Mouse (Mus musculus) hindbrain, postnatal 0 days (tissue): ENCODE data around the gene Irf6. TPM values are rescaled to one million over a fixed set of nuclear protein-coding genes. Genes with fewer than 3 reads are reported as not detected.

Experiments used
- ATAC-seq: fragments of 200-750 bp; cut with Nextera tagmentation; 2 replicates; pipeline ENCODE4 v1.8.0; 2017; ENCODE audit warnings: mild to moderate bottlenecking, moderate TSS enrichment, moderate library complexity
- DNase-seq: peaks from one replicate; pipeline ENCODE4 v3.0.0-alpha.2; 2015; ENCODE audit warnings: low spot score
- H3K27ac ChIP-seq: fragments of 300-500 bp; sonication (generic); 2 replicates; pipeline ENCODE4 v1.5.1; 2014; ENCODE audit warnings: mild to moderate bottlenecking
- H3K27me3 ChIP-seq: fragments of 300-500 bp; sonication (generic); 2 replicates; pipeline ENCODE4 v1.6.1; 2014; ENCODE audit warnings: low read length, mixed read lengths; ENCODE audit not compliant: insufficient read depth
- H3K36me3 ChIP-seq: fragments of 300-500 bp; sonication (generic); 2 replicates; pipeline ENCODE4 v1.6.1; 2014; ENCODE audit warnings: low read length, mixed read lengths; ENCODE audit not compliant: insufficient read depth
- H3K4me1 ChIP-seq: fragments of 300-500 bp; sonication (generic); 2 replicates; pipeline ENCODE4 v1.6.1; 2014; ENCODE audit warnings: antibody characterized with exemption, low read length, mixed read lengths; ENCODE audit not compliant: insufficient read depth
- H3K4me2 ChIP-seq: fragments of 300-500 bp; sonication (generic); 2 replicates; pipeline ENCODE4 v1.6.1; 2014; ENCODE audit warnings: low read depth, mild to moderate bottlenecking, low read length, moderate library complexity, mixed read lengths
- H3K4me3 ChIP-seq: fragments of 300-500 bp; sonication (generic); 2 replicates; pipeline ENCODE4 v1.5.1; 2014; ENCODE audit warnings: low read length
- H3K9ac ChIP-seq: fragments of 300-500 bp; sonication (generic); replicated peaks from 2 replicates; pipeline ENCODE4 v1.6.1; 2014; ENCODE audit warnings: mild to moderate bottlenecking, low read length, moderate library complexity, mixed read lengths
- H3K9me3 ChIP-seq: fragments of 300-500 bp; sonication (generic); 2 replicates; pipeline ENCODE4 v1.6.1; 2016; ENCODE audit warnings: low read length, mixed read lengths
- CTCF ChIP-seq: IDR thresholded peaks from 2 replicates; pipeline ENCODE4 v1.5.1; 2016; ENCODE audit warnings: antibody characterized with exemption, control low read depth, low read depth
- WGBS: fragments of 180-500 bp; shearing (Covaris S2); extraction: QIAGEN DNeasy Blood & Tissue Kit; methylation state at CpG from one replicate; pipeline ENCODE4 v1.1.7; 2014; 5-methylcytosine and 5-hydroxymethylcytosine counted together
- polyA plus RNA-seq: library from polyadenylated mRNA; unstranded; fragments of >200 nt; fragmentation: Nextera tagmentation; extraction: Ambion mirVana; gene quantifications from 2 replicates; pipeline ENCODE4 v1.2.1, GENCODE M21; 2015
- total RNA-seq: library from RNA; depleted of rRNA; stranded (reverse); fragments of >200 nt; gene quantifications from 2 replicates; pipeline ENCODE4 v1.2.3, GENCODE M21; 2014

The Irf6 gene
- total and polyA plus RNA-seq, 2 experiments from 2014 or later: 0.44 to 0.78 TPM

DNA sequence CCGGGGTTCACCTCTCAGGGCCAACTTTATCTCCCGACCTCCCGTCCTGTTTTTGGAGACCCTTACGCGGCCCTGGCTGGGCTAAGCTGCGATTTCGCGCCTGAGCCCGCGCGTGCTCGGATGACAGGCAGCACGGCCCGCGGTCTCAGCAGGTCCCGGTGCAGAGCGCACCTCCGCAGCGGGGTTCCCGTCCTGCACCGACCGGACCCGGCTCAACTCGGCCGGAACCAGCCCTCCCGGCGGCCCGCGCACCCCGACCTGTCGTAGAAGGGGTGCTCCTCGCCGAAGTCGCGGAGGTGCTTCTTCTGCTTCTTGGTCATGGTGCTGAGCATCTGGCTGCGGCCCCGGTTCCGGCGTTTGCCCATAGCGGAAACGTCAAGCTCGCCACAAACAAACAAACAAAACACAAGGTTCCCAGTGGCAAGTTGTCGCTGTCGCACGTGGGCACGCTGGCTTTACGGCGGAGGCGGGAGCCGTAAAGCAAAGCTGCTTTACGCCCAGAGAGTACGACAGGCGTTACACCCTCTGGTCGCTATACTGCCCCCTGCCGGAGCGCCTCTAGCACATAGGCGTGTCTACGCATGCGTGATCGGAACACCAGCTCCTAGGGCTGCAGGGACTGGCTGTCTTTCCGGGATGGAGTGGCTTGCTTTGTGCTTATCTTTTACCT lies 23.0 kb upstream of the Irf6 start, which contains the start of gene Diexf:
Gene Diexf (minus strand): TSS at position 487 of the 670 bp plus-strand sequence.
- Histone ChIP-seq H3K4me2 (peak within 1 kb of the TSS; percentile 68), H3K36me3 (no peaks in the 10 kb centered on the region), H3K4me3 (peak within 1 kb of the TSS; percentile 79), H3K9ac (peak within 1 kb of the TSS; percentile 76), H3K27me3 (no peaks in the 10 kb centered on the region), H3K4me1 (peaks cover 5% of the 10 kb centered on the region; the same call in 1 of the 2 replicates), H3K9me3 (no peaks in the 10 kb centered on the region), H3K27ac (peak within 1 kb of the TSS; percentile 80)
- peak; percentile 98 for TF ChIP-seq CTCF
- peak; percentile 100 for DNase-seq
- peak; percentile 94 for ATAC-seq
- WGBS: under 1% methylated on average over 61 of the region's 61 CpGs

DNA sequence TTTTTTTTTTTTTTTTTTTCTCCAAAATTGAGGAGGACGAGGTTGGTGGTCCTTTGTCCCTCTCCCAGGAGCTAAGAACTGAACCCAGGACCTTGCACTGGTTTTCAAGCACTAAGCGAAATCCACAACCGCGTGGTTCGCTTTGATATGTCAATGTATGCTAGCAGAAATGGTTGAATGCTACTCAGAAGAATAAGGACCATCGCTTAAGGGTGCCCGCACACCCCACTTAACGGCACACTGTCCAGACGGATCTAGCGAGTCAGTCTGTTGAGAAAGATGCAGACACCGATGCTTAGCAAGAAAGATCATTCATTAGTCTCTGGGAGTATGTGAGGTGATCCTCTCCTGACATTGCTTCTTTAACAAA lies 22.5 kb upstream of the Irf6 start:
- Histone ChIP-seq H3K27me3 (no peaks in the 10 kb centered on the region), H3K4me3 (peak overlapping the region; percentile 79), H3K4me1 (peaks cover 5% of the 10 kb centered on the region; the same call in 1 of the 2 replicates), H3K27ac (peak overlapping the region; percentile 80), H3K4me2 (peak overlapping the region; percentile 68), H3K9me3 (no peaks in the 10 kb centered on the region), H3K36me3 (no peaks in the 10 kb centered on the region), H3K9ac (peak overlapping the region; percentile 56)
- no peak for TF ChIP-seq CTCF
- WGBS: 24% methylated on average over 11 of the region's 11 CpGs
- ATAC-seq (peak; percentile 55), DNase-seq (no peak)

DNA sequence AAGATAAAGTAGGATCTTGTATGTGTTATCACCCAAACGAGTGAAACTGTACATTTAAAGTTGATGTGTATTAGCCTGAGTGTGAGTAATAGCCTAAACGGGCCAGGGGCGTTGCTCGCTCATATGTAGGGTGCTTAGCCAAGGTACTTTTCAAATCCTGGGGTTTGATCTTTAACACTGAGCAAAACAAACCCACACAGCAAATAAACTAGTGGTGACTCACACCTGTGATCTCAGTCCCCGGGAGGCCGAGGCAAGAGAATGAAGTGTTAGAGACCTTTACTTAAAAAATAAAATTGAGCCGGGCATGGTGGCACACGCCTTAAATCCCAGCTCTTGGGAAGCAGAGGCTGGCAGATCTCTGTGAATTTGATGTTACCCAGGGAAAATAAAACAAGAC lies 22.1 kb upstream of the Irf6 start:
- no peak for TF ChIP-seq CTCF
- no peak for DNase-seq
- Histone ChIP-seq H3K9ac (peak overlapping the region; percentile 56; the same call in 1 of the 2 replicates), H3K9me3 (no peaks in the 10 kb centered on the region), H3K4me2 (peak overlapping the region; percentile 68), H3K4me1 (peaks cover 5% of the 10 kb centered on the region; the same call in 1 of the 2 replicates), H3K4me3 (peak overlapping the region; percentile 79), H3K36me3 (no peaks in the 10 kb centered on the region), H3K27me3 (no peaks in the 10 kb centered on the region), H3K27ac (peak overlapping the region; percentile 80; the same call in 1 of the 2 replicates)
- 86% methylated on average over 8 of the region's 8 CpGs for WGBS
- ATAC-seq: peak; percentile 44; the same call in 1 of the 2 replicates

DNA sequence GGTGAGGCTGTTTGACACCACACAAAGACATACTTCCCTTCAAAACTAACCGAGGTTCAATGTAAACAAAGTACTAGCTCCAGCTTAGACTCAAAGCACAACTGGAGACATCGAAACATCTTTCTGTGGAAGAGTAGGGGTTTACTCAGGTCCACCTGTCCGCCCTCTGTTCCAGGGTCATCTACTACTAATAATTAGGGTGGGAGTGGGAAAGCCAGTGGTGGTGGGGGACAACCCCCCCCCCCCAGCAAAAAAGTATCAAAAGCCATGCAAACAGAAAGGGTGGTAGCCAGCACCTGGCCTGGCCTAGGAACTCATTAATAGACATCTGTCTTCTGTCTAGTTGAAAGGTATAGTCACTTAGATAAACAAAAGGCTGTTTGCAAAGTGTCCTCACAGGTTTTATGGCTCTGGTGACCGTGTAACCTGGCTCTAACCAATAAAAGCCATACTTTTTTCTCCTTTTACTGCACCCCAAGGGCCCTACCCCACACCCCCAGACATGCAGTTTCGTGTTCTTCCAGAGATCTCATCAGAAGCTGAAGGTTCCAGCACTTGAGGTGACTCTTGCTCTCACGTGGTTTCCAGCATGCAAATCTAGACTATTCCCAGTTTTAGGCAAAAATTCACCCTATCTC lies 21.5 kb upstream of the Irf6 start:
- H3K27me3 ChIP-seq: no peaks in the 10 kb centered on the region
- no peak overlapping the region for H3K4me2 ChIP-seq
- ATAC-seq: no peak
- no peak for DNase-seq
- no peak overlapping the region for H3K4me3 ChIP-seq
- H3K36me3 ChIP-seq: no peaks in the 10 kb centered on the region
- TF ChIP-seq CTCF: no peak
- H3K9ac ChIP-seq: no peak overlapping the region
- no peaks in the 10 kb centered on the region for H3K9me3 ChIP-seq
- 86% methylated on average over 6 of the region's 6 CpGs for WGBS
- peaks cover 5% of the 10 kb centered on the region; the same call in 1 of the 2 replicates for H3K4me1 ChIP-seq
- no peak overlapping the region for H3K27ac ChIP-seq

DNA sequence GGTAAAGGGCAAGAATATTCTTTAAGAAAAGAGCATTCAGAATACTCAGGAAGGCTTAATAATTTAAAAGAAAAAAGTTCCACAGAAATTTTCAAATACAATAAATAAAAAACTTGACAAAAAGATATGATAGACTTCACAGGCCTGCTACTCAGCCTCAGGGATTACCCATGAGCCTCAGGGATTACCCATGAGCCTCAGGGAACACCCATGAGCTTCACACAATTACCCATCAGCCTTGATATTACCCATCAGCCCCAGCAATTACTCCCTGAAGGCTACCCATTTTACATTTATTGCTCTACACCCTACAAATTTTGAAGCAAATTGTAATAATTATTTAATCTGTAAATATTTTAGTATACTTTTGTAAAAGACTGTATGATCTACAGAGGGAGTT lies 20.5 kb upstream of the Irf6 start:
- Histone ChIP-seq H3K36me3 (no peaks in the 10 kb centered on the region), H3K4me3 (no peak overlapping the region), H3K9me3 (no peaks in the 10 kb centered on the region), H3K27me3 (no peaks in the 10 kb centered on the region), H3K4me1 (peaks cover 5% of the 10 kb centered on the region; the same call in 1 of the 2 replicates), H3K27ac (no peak overlapping the region), H3K4me2 (no peak overlapping the region), H3K9ac (no peak overlapping the region)
- ATAC-seq: no peak
- TF ChIP-seq CTCF: no peak
- DNase-seq: no peak

DNA sequence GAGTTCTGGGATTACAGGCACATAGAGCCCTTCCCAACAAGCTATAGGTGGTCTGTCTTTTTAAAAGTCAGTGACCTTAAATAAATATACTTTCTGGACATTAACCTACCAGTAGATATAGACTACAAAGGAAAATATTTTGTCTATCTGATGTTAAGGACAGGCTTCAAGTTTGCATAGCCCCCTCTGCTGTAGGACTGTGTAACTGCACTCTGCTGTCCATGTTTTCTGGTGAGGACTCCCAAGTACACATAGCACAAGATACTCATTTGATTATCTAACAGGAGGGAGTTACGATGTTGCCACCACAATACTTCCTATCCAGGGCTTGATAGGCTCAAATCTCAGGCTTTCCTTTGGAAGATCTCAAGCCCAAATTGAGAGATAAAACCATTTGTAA lies 19.2 kb upstream of the Irf6 start:
- H3K27me3 ChIP-seq: no peaks in the 10 kb centered on the region
- WGBS: 82% methylated on average over 1 of the region's 1 CpGs
- ATAC-seq (no peak), DNase-seq (no peak)
- no peaks in the 10 kb centered on the region for H3K36me3 ChIP-seq
- H3K9ac ChIP-seq: no peak overlapping the region
- H3K9me3 ChIP-seq: no peaks in the 10 kb centered on the region
- no peak overlapping the region for H3K4me2 ChIP-seq
- TF ChIP-seq CTCF: peak; percentile 52
- no peak overlapping the region for H3K27ac ChIP-seq
- H3K4me1 ChIP-seq: peaks cover 5% of the 10 kb centered on the region; the same call in 1 of the 2 replicates
- no peak overlapping the region for H3K4me3 ChIP-seq

DNA sequence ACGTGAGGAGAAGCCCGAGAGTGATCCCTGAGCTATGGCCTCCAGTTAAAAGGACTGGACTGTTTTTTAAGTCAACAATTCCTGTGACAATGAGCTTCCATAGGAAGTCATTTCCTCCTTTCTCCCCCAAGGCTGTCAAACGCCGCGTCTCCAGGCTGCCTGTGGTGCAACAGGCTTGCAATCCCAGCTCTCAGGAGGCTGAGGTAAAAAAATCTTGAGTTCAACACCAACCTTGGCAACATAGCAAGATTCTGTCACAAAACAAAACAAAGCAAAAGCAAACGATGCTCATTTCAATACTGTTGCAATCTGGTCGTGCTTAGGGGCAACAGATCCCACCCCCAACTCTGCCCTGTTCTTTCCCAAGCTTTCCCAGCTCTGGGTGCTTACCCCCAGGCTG lies 14.8 kb upstream of the Irf6 start:
- Histone ChIP-seq H3K4me2 (no peak overlapping the region), H3K9ac (no peak overlapping the region), H3K27ac (no peak overlapping the region), H3K4me3 (no peak overlapping the region), H3K36me3 (no peaks in the 10 kb centered on the region), H3K4me1 (no peaks in the 10 kb centered on the region), H3K9me3 (no peaks in the 10 kb centered on the region), H3K27me3 (no peaks in the 10 kb centered on the region)
- WGBS: 30% methylated on average over 7 of the region's 7 CpGs
- TF ChIP-seq CTCF: no peak
- ATAC-seq (no peak), DNase-seq (no peak)
